Mouse (Mus musculus): ENCODE results near the gene Ano4. TPM values are rescaled to one million over a fixed set of nuclear protein-coding genes. Genes with fewer than 3 reads are reported as not detected.

Gene Ano4
- not detected for polyA plus RNA-seq (2014; fragmentation: Illumina TruSeq; extraction: RNeasy Lipid Tissue Mini Kit (QIAGEN cat#74804); ENCODE audit: low read depth, low replicate concordance)

DNA sequence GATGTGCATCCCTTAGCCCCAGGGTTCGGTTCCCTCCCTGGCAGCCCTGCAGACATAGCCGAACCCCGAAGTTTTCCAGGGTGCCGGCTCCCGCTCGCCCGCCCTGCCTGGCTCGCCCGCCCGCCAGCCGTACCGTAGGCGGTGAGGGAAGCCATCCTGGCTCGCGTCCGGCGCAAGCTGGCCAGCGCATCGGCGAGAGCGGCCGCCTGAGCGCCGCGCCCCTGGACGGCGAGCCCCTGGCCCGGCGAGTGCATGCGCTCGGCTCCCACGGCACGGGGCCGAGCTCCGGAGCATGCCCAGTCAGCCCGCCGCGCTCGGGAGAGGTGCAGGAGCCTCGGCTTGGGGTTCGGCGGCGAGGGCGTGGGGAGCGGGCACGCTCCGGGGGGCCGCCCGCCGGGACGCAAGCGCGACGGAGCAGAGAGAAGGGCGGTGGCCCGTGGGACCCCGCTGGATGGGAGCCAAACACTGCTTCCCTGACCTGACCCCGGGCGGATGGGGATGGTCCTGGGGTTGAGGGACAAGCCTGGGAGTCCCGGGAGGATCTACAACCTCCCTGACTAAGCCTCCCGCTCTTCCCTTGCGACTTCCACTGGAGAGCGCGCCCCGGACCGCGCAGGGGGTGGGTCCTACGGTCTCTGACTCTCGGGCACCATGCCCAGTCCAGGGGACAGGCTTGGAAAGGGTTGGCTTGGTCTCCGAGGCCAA lies at the start of gene Ano4:
TSS of gene Ano4 (minus strand) at position 272 of the 705 bp plus-strand sequence.

Other genes with a start within 250 kb of the Ano4 start
- gene Gas2l3, start 99.2 kb upstream of the Ano4 start, polyA plus RNA-seq (2014; fragmentation: Illumina TruSeq; extraction: RNeasy Lipid Tissue Mini Kit (QIAGEN cat#74804); ENCODE audit: low read depth, low replicate concordance), result 0.82 TPM
- gene Nr1h4, start 188.8 kb upstream of the Ano4 start, polyA plus RNA-seq (2014; fragmentation: Illumina TruSeq; extraction: RNeasy Lipid Tissue Mini Kit (QIAGEN cat#74804); ENCODE audit: low read depth, low replicate concordance), result 1.0 TPM

Measured in adipose tissue, adult 10 weeks (tissue).